17 mouse cellular contexts compared by ENCODE assay signal in genomic region chr16:78950359-78950758, GRCm38 (mm10). TPM values are rescaled to one million over a fixed set of nuclear protein-coding genes. Genes with fewer than 3 reads are reported as not detected.
DNase-seq lines count a peak whose midpoint lies in the region; ATAC-seq and TF ChIP-seq lines count a peak whose summit lies in the region.
"Had no signal": no experiment of that assay in that cellular context is flagged by ENCODE, and none has a peak within 500 bp of the region (broad histone marks: within the 10 kb centered on the region; RNA-seq: fewer than 3 reads in every experiment).

No protein-coding gene starts in this region.

- no peak for DNase-seq in frontal cortex, postnatal 14 days (ENCODE audit: low spot score in 2 of 2)
- no peak for DNase-seq in left cerebral cortex, adult 2 months (ENCODE audit: extremely low spot score in 1 of 2, low spot score in 2 of 2)
- no peak for DNase-seq in left cerebral cortex, postnatal 4 days
- DNase-seq in CH12.LX (ENCODE audit: extremely low read depth): no peak
- peak; percentile 41 for DNase-seq in brain, adult 2 months (ENCODE audit: low read depth, low spot score)
- DNase-seq in adrenal gland, postnatal 25 days: no peak
- no peak for DNase-seq in T-cell, adult 2 months (ENCODE audit: low spot score)
- DNase-seq: adrenal gland, adult 2 months; heart, adult 18-20 months; heart, postnatal 36 days; kidney, postnatal 36 days; thymus, postnatal 14 days had no signal

- no peak for TF ChIP-seq POLR2A in CH12.LX (IDR thresholded peaks at IDR 0.05; ENCODE audit: low read depth, low read length)

- TF ChIP-seq EP300 in CH12.LX (IDR thresholded peaks at IDR 0.05; ENCODE audit: low read length): no peak

- peak; percentile 34 for TF ChIP-seq RAD21 in CH12.LX (IDR thresholded peaks at IDR 0.05; ENCODE audit: low read depth, low read length)

- dilution Hi-C loops in CH12.LX (cut with MboI; ENCODE audit: extremely low pct_ligation_motif_present, extremely low pct_unique_long_range_greater_than_20kb, low sequenced_read_pairs): no loop called here

- H3K27ac ChIP-seq in left cerebral cortex, adult 2 months: no peak overlapping the region
- no peak overlapping the region for H3K27ac ChIP-seq in CH12.LX (ENCODE audit: insufficient read depth, low read depth)
- H3K27ac ChIP-seq: intestine, embryonic 15.5 days; limb, embryonic 15.5 days; stomach, embryonic 15.5 days had no signal

- H3K27me3 ChIP-seq in CH12.LX (replicated peaks): no peaks in the 10 kb centered on the region
- H3K27me3 ChIP-seq: intestine, embryonic 15.5 days; limb, embryonic 15.5 days; stomach, embryonic 15.5 days had no signal

- H3K79me2 ChIP-seq in CH12.LX (replicated peaks; ENCODE audit: control insufficient read depth, extremely low read depth, insufficient read depth, poor library complexity, severe bottlenecking): no peaks in the 10 kb centered on the region

- no peaks in the 10 kb centered on the region for H3K36me3 ChIP-seq in CH12.LX (replicated peaks in 1 of 2; ENCODE audit: control insufficient read depth in 1 of 2, insufficient read depth in 1 of 2, low read length in 1 of 2)
- H3K36me3 ChIP-seq: intestine, embryonic 15.5 days; limb, embryonic 15.5 days; stomach, embryonic 15.5 days had no signal

- TF ChIP-seq CTCF in left cerebral cortex, adult 2 months (IDR thresholded peaks at IDR 0.05): peak; percentile 61
- peak in 1 of 2 experiments; percentile 33; a peak in 2 of 4 replicates for TF ChIP-seq CTCF in CH12.LX (conservative IDR thresholded peaks at IDR 0.05 in 1 of 2, IDR thresholded peaks at IDR 0.05 in 1 of 2; ENCODE audit: low read depth in 2 of 2, low read length in 2 of 2)

- no peak overlapping the region for H3K9ac ChIP-seq in CH12.LX (ENCODE audit: insufficient read depth, low read depth)
- H3K9ac ChIP-seq: intestine, embryonic 15.5 days; limb, embryonic 15.5 days; stomach, embryonic 15.5 days had no signal

- peaks cover 22% of the 10 kb centered on the region for H3K9me3 ChIP-seq in CH12.LX (replicated peaks; ENCODE audit: low read length)
- H3K9me3 ChIP-seq: intestine, embryonic 15.5 days; limb, embryonic 15.5 days; stomach, embryonic 15.5 days had no signal

- H3K4me2 ChIP-seq in CH12.LX (ENCODE audit: insufficient read depth, low read depth, poor library complexity, severe bottlenecking): no peak overlapping the region
- H3K4me2 ChIP-seq: intestine, embryonic 15.5 days; limb, embryonic 15.5 days; stomach, embryonic 15.5 days had no signal

- intact Hi-C loops in left cerebral cortex, adult 2 months (cut with DNase I): loop anchor here (1.0 to 10.0 kb wide), 3 partner anchors 313 to 756 kb away; no protein-coding TSS in a partner anchor
- intact Hi-C loops in left cerebral cortex, postnatal 4 days (cut with DNase I): loop anchor here (10.0 kb wide), 1 partner anchor 496 kb away; no protein-coding TSS in a partner anchor

- no peak overlapping the region for H3K4me3 ChIP-seq in left cerebral cortex, adult 2 months
- no peak overlapping the region for H3K4me3 ChIP-seq in CH12.LX (replicated peaks in 1 of 3; ENCODE audit: low read depth in 2 of 3, low read length in 2 of 3, poor library complexity in 1 of 3)
- H3K4me3 ChIP-seq: intestine, embryonic 15.5 days; limb, embryonic 15.5 days; stomach, embryonic 15.5 days had no signal

- peak; percentile 92 for ATAC-seq in frontal cortex, adult (ENCODE audit: low TSS enrichment)
- ATAC-seq: intestine, embryonic 15.5 days had no signal

- H3K4me1 ChIP-seq in CH12.LX (ENCODE audit: control insufficient read depth in 1 of 2, insufficient read depth in 2 of 2): no peaks in the 10 kb centered on the region
- H3K4me1 ChIP-seq: intestine, embryonic 15.5 days; limb, embryonic 15.5 days; stomach, embryonic 15.5 days had no signal

- in situ Hi-C loops in CH12.LX (cut with MboI; ENCODE audit: low pct_ligation_motif_present, low pct_unique_long_range_greater_than_20kb, low sequenced_read_pairs): no loop called here

TF ChIP-seq in CH12.LX, 34 proteins besides CTCF, POLR2A, EP300 and RAD21:
- TF ChIP-seq JUND (conservative IDR thresholded peaks at IDR 0.05; ENCODE audit: low read depth, low read length) (no peak), ZNF384 (IDR thresholded peaks at IDR 0.05; ENCODE audit: low read depth, low read length) (no peak), MAZ (IDR thresholded peaks at IDR 0.05; ENCODE audit: low read depth, low read length) (no peak), TCF12 (IDR thresholded peaks at IDR 0.05; ENCODE audit: low read depth, low read length) (no peak), ZC3H11A (IDR thresholded peaks at IDR 0.05; ENCODE audit: low read depth, low read length) (no peak), MAFK (IDR thresholded peaks at IDR 0.05; ENCODE audit: insufficient replicate concordance, low read length) (no peak), USF1 (IDR thresholded peaks at IDR 0.05; ENCODE audit: low read depth, low read length) (no peak), ZMIZ1 (IDR thresholded peaks at IDR 0.05; ENCODE audit: low read depth, low read length) (no peak)
TF ChIP-seq in CH12.LX: peak in this region for 0.

RNA-seq across cellular contexts. Expression of gene Chodl, which starts 19.6 kb away (rescaled TPM):
- 1 to 10 TPM; 1.1 to 1.2 TPM for total RNA-seq in left cerebral cortex, adult 2 months (2021)
- 1 to 10 TPM; 4.1 to 6.5 TPM for total RNA-seq in left cerebral cortex, postnatal 4 days (2021)
- total RNA-seq in CH12.LX (2012; rRNA removed) (not detected in 2 replicates), CH12.LX (2014; rRNA removed) (not detected in 2 replicates)
- polyA plus RNA-seq in CH12.LX (2012; ENCODE audit: insufficient read length, low read depth): not detected in 2 replicates
- 0.30 TPM in 1 of 2 replicates, not detected in the other for total RNA-seq in adrenal gland, postnatal 25 days (2021)
- total RNA-seq: megakaryocyte-erythroid progenitor cell, adult 5-6 weeks had no signal
